Mouse (Mus musculus): ENCODE measurements around the gene Olfr679.
"Not testable (repeated sequence)": the region's sequence is repeated elsewhere in the genome, so short reads cannot be mapped to it uniquely, and the experiment has no call there.

The Olfr679 gene

GRCm38 (mm10) chr7:105080905-105081304, at the start of gene Olfr679:
Gene Olfr679 (plus strand): TSS chr7:105081205.
- no peak for DNase-seq

- DNase-seq: no peak
Measured at GRCm38 (mm10) chr7:105032398-105032797, 48.6 kb upstream of the Olfr679 start, which contains the start of gene Olfr676. Gene Olfr676 (plus strand): TSS chr7:105032698.

GRCm38 (mm10) chr7:105033836-105034235, 47.2 kb upstream of the Olfr679 start:
- not testable (repeated sequence) for DNase-seq

- DNase-seq: no peak
Measured at GRCm38 (mm10) chr7:105058951-105059350, 22.1 kb upstream of the Olfr679 start.

- DNase-seq: no peak
Measured at GRCm38 (mm10) chr7:105064175-105064574, 16.8 kb upstream of the Olfr679 start, which contains the start of gene Olfr678. Gene Olfr678 (plus strand): TSS chr7:105064475.

GRCm38 (mm10) chr7:105092717-105093116, 11.7 kb downstream of the Olfr679 start, which contains the start of gene Olfr680-ps1:
Gene Olfr680-ps1 (minus strand): TSS chr7:105092817.
- DNase-seq: not testable (repeated sequence)

- DNase-seq: no peak
Measured at GRCm38 (mm10) chr7:105116536-105116935, 35.5 kb downstream of the Olfr679 start, which contains the start of gene Olfr681. Gene Olfr681 (plus strand): TSS chr7:105116836.
